Mouse (Mus musculus) embryo, embryonic 10 days (tissue): ENCODE measurements around the gene Htra2.

Source experiments
- DNase-seq: peaks from one replicate; pipeline ENCODE4 v3.0.0-alpha.2; 2015; ENCODE audit warnings: low spot score

The Htra2 gene

GRCm38 (mm10) chr6:83054871-83055431, at the start of gene Htra2:
TSS of gene Htra2 (minus strand) at chr6:83055273.
- DNase-seq: peak; percentile 50

GRCm38 (mm10) chr6:83104158-83104557, 49.1 kb upstream of the Htra2 start:
- no peak for DNase-seq

- no peak for DNase-seq
Measured at GRCm38 (mm10) chr6:83103130-83103650, 48.1 kb upstream of the Htra2 start.

GRCm38 (mm10) chr6:83101688-83102556, 46.8 kb upstream of the Htra2 start:
- peak; percentile 80 for DNase-seq

- DNase-seq: peak; percentile 94
Measured at GRCm38 (mm10) chr6:83101316-83101687, 46.2 kb upstream of the Htra2 start, which contains the start of the genes Ccdc142 and Gm42688. TSS of gene Ccdc142 (plus strand) at chr6:83101601. TSS of gene Gm42688 (plus strand) at chr6:83101617.

- peak; percentile 2 for DNase-seq
Measured at GRCm38 (mm10) chr6:83098411-83098810, 43.3 kb upstream of the Htra2 start.

GRCm38 (mm10) chr6:83095968-83096367, 40.9 kb upstream of the Htra2 start:
- peak; percentile 3 for DNase-seq

- DNase-seq: peak; percentile 3
Measured at GRCm38 (mm10) chr6:83092416-83093127, 37.5 kb upstream of the Htra2 start.

GRCm38 (mm10) chr6:83087926-83088260, 32.8 kb upstream of the Htra2 start:
- DNase-seq: no peak

- peak; percentile 49 for DNase-seq
Measured at GRCm38 (mm10) chr6:83087205-83087925, 32.3 kb upstream of the Htra2 start.

GRCm38 (mm10) chr6:83086121-83087035, 31.3 kb upstream of the Htra2 start, which contains the start of gene Lbx2:
TSS of gene Lbx2 (plus strand) at chr6:83086367.
- DNase-seq: no peak

GRCm38 (mm10) chr6:83084477-83084876, 29.4 kb upstream of the Htra2 start:
- DNase-seq: no peak

GRCm38 (mm10) chr6:83083497-83083896, 28.4 kb upstream of the Htra2 start:
- no peak for DNase-seq

- no peak for DNase-seq
Measured at GRCm38 (mm10) chr6:83080210-83080609, 25.1 kb upstream of the Htra2 start.

- peak; percentile 98 for DNase-seq
Measured at GRCm38 (mm10) chr6:83078324-83078858, 23.3 kb upstream of the Htra2 start.

GRCm38 (mm10) chr6:83077630-83078323, 22.7 kb upstream of the Htra2 start, which contains the start of gene Pcgf1:
TSS of gene Pcgf1 (plus strand) at chr6:83077869.
- DNase-seq: peak; percentile 78

- peak; percentile 44 for DNase-seq
Measured at GRCm38 (mm10) chr6:83074979-83075378, 19.9 kb upstream of the Htra2 start.

- DNase-seq: peak; percentile 35
Measured at GRCm38 (mm10) chr6:83071220-83071619, 16.1 kb upstream of the Htra2 start.

GRCm38 (mm10) chr6:83070311-83071219, 15.5 kb upstream of the Htra2 start:
- peak; percentile 46 for DNase-seq
